Mouse (Mus musculus) heart, embryonic 13.5 days (tissue): ENCODE results near the gene Nradd. TPM values are rescaled to one million over a fixed set of nuclear protein-coding genes. Genes with fewer than 3 reads are reported as not detected.

ENCODE experiments used
- ATAC-seq: fragments of 200-750 bp; cut with Nextera tagmentation; 2 replicates; pipeline ENCODE4 v1.8.0; 2017; ENCODE audit warnings: moderate TSS enrichment; ENCODE audit not compliant: insufficient number of reproducible peaks, low FRiP score, low TSS enrichment; ENCODE audit errors: extremely low read depth
- H3K27ac ChIP-seq: fragments of 300-500 bp; sonication (generic); replicated peaks from 2 replicates; pipeline ENCODE4 v1.5.1; 2015; ENCODE audit warnings: moderate library complexity, mild to moderate bottlenecking, inconsistent platforms
- H3K27me3 ChIP-seq: fragments of 300-500 bp; sonication (generic); replicated peaks from 2 replicates; pipeline ENCODE4 v1.6.1; 2015; ENCODE audit warnings: mild to moderate bottlenecking, inconsistent platforms
- H3K36me3 ChIP-seq: fragments of 300-500 bp; sonication (generic); 2 replicates; pipeline ENCODE4 v1.6.1; 2015; ENCODE audit warnings: mild to moderate bottlenecking, inconsistent platforms
- H3K4me1 ChIP-seq: fragments of 300-500 bp; sonication (generic); 2 replicates; pipeline ENCODE4 v1.6.1; 2015; ENCODE audit warnings: inconsistent platforms
- H3K4me2 ChIP-seq: fragments of 300-500 bp; sonication (generic); 2 replicates; pipeline ENCODE4 v1.6.1; 2015; ENCODE audit warnings: inconsistent platforms, mild to moderate bottlenecking, moderate library complexity
- H3K4me3 ChIP-seq: fragments of 300-500 bp; sonication (generic); 2 replicates; pipeline ENCODE4 v1.5.1; 2015; ENCODE audit warnings: moderate library complexity, mild to moderate bottlenecking, inconsistent platforms
- H3K9ac ChIP-seq: fragments of 300-500 bp; sonication (generic); 2 replicates; pipeline ENCODE4 v1.6.1; 2015; ENCODE audit warnings: inconsistent platforms, mild to moderate bottlenecking, moderate library complexity
- H3K9me3 ChIP-seq: fragments of 300-500 bp; sonication (generic); 2 replicates; pipeline ENCODE4 v1.6.1; 2016; ENCODE audit warnings: inconsistent platforms
- WGBS: fragments of 180-500 bp; shearing (Covaris S2); methylation state at CpG from one replicate; pipeline ENCODE4 v1.1.7; 2015; ENCODE audit warnings: mixed read lengths; 5-methylcytosine and 5-hydroxymethylcytosine counted together
- polyA plus RNA-seq: library from polyadenylated mRNA; unstranded; fragments of >200 nt; fragmentation: Nextera tagmentation; extraction: Ambion mirVana; gene quantifications from 2 replicates; pipeline ENCODE4 v1.2.1, GENCODE M21; 2015

The Nradd gene
- polyA plus RNA-seq, 1 experiment from 2014 or later, result 23.4 TPM

DNA sequence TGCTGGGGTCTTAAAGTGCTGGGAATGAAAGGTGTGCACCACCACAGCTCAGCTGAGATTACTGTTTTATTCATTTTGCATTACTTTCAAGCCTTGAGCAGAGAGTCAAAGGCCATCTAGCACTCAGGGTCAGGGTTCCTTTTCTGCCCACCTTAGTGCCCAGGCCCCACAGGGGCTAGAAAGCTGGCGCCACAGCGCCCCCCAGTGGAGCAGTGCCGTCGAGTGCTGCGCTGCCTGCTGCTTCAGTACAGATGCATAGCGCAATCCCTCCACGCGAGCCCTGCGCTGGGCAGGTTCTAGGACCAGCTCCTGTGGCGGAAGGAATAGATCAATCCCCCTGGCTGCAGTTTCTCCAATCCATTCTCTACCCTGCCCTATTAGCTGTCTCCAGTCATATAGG is 6.9 kb upstream of the Nradd start:
- ATAC-seq, result no peak
- Histone ChIP-seq H3K27ac (no peak overlapping the region), H3K36me3 (peaks cover 19% of the 10 kb centered on the region), H3K27me3 (peaks cover 58% of the 10 kb centered on the region), H3K4me3 (peak overlapping the region; percentile 40), H3K9ac (peak overlapping the region; percentile 58; the same call in 1 of the 2 replicates), H3K4me2 (peak overlapping the region; percentile 68), H3K9me3 (no peaks in the 10 kb centered on the region), H3K4me1 (peaks cover 10% of the 10 kb centered on the region)
- 18% methylated on average over 10 of the region's 10 CpGs for WGBS

DNA sequence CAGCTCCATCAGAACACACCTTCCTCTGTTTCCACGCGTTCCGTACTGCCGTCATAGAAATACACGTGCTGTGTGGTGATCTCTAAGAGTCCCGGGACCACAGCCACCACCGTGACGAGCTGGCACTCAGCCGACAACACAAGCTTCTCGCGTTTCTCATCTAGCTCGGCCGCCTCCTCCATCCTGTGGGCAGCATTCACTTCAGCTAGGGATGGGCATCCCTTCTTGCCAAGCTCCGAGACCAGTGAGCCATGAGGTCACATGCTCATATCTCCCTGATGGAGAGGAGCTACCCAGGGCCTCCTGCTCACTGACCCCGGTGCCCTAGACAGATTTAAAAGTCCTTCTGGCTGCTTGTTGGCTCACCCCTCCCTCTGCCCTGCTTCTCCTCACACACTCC is 5.9 kb upstream of the Nradd start:
- Histone ChIP-seq H3K27me3 (peaks cover 48% of the 10 kb centered on the region), H3K9me3 (no peaks in the 10 kb centered on the region), H3K4me1 (peaks cover 14% of the 10 kb centered on the region), H3K27ac (no peak overlapping the region), H3K9ac (no peak overlapping the region), H3K4me3 (no peak overlapping the region), H3K36me3 (peaks cover 19% of the 10 kb centered on the region), H3K4me2 (no peak overlapping the region)
- ATAC-seq, result no peak
- WGBS, result 81% methylated on average over 15 of the region's 15 CpGs

DNA sequence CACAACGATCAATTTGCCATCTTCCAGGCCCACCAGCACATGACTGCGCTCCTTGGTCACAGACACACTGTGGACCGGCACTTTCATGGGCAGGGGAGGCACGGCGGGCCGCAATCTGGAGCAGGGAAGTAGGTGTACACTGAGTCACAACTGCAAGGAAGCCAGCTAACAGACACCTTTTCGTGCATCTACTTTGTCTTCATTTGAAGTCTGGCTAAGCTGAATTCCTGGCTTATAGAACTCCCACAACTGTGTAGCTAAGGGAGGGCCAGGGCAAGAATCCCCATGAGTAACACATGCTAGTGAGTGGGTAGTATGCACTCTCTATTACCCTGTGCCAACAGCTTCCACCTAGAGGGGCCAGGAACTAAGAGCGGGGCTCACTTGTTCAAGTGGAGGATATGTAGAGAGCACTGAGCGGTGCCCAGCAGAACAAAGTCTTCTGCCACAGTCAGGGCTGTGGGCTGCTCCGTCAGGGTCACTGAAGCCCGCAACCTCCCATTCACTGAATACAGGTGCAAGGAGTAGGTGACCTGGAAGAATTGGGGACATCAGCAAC is 1.2 kb upstream of the Nradd start:
- peak overlapping the region; percentile 56 for H3K27ac ChIP-seq
- no peak for ATAC-seq
- H3K9me3 ChIP-seq, result no peaks in the 10 kb centered on the region
- 72% methylated on average over 11 of the region's 11 CpGs for WGBS
- peaks cover 17% of the 10 kb centered on the region for H3K4me1 ChIP-seq
- peak overlapping the region; percentile 99 for H3K4me2 ChIP-seq
- peaks cover 36% of the 10 kb centered on the region for H3K36me3 ChIP-seq
- H3K4me3 ChIP-seq, result peak overlapping the region; percentile 70
- peak overlapping the region; percentile 87 for H3K9ac ChIP-seq
- peaks cover 3% of the 10 kb centered on the region for H3K27me3 ChIP-seq

DNA sequence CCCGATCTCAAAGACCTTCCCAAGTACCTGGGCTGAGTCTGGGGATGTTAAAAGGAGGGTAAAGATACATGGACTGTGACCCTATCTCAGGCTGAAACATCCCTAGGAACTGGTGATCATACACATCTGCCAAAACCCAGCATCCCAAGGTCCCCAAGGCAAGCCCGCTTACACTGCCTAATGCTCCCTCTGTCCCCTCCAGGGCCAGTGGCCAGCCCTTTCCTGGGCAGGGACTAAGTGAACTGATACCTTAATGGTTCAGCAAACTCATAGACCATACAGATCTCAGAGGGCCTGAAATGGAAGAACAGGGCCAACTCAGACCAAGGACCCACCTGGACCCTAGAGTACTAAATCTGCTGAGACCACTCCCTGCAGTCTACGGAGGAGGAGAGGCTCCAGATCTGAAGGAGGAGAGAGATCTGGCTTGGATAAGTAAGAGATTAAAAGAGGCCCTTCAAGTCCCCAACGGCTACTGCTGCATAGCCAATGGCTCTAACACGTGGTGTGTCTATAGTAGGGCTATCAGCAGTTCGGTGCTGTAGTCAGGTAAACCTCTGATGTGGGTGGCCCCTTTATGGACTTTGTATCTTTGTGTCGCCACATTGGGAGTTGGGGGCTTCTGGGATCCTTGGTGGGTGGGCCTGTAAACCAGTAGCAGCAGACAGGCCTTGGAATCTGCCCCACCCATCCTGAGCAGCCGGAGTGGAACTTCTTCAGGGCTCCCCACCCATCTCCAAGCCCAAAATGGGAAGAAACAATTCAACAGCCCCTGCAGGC is 646 bp downstream of the Nradd start:
- Histone ChIP-seq H3K4me2 (peak overlapping the region; percentile 99), H3K4me3 (peak overlapping the region; percentile 70), H3K4me1 (peaks cover 17% of the 10 kb centered on the region), H3K27ac (peak overlapping the region; percentile 91), H3K9ac (peak overlapping the region; percentile 87), H3K27me3 (no peaks in the 10 kb centered on the region), H3K9me3 (no peaks in the 10 kb centered on the region), H3K36me3 (peaks cover 51% of the 10 kb centered on the region)
- ATAC-seq, result no peak
- WGBS, result 40% methylated on average over 8 of the region's 8 CpGs

DNA sequence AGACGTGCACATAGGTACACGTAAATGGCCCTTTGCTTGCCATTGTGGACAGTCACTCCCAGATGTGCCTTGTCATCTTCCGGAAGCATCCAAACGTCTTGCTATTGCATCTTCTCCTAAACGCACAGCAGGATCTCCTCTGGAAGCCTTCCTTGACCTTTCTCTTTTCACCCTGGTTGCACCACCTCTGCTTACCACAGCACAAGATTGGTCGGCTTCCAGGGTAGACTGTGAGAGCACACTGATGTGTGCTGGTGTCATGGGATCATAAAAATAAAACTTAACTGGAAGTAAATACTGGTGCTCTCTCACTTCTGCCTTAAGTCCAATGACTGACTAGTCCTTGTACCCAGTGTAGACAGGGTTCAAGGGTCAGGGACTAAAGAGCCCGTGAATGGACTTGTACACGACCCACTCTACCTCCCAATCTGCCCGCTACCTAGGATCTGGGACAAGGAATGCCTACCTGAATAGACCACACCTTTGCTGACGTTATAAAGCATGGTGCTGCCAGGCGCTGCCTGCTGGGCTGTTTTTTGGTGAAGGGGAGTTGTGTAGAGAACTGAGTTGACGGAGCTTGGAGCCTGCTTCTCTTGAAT is 1.5 kb downstream of the Nradd start:
- Histone ChIP-seq H3K4me1 (peaks cover 17% of the 10 kb centered on the region), H3K9ac (no peak overlapping the region), H3K9me3 (no peaks in the 10 kb centered on the region), H3K4me3 (no peak overlapping the region), H3K4me2 (no peak overlapping the region), H3K27ac (no peak overlapping the region), H3K27me3 (no peaks in the 10 kb centered on the region), H3K36me3 (peaks cover 58% of the 10 kb centered on the region)
- 80% methylated on average over 12 of the region's 12 CpGs for WGBS
- no peak for ATAC-seq

DNA sequence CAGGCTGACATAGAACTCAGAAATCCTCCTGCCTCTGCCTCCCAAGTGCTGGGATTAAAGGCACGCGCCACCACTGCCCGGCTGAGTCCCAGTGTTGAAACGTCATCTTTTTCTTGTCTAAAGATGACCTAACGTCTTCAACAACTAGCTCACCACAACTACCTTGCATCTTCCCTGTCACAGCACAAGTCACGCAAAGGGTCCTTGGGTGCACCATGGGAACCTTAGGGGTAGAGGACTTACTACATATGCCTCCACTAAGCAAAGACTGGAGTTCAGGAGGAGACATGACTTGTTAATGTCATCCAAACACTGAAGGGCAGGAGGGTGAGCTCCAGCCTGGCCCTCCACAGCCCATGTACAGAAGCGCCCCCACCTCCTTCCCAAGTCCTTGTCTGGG is 3.6 kb downstream of the Nradd start:
- peaks cover 64% of the 10 kb centered on the region for H3K36me3 ChIP-seq
- no peak overlapping the region for H3K4me3 ChIP-seq
- no peak overlapping the region for H3K9ac ChIP-seq
- no peaks in the 10 kb centered on the region for H3K27me3 ChIP-seq
- H3K4me1 ChIP-seq, result peaks cover 17% of the 10 kb centered on the region
- H3K27ac ChIP-seq, result no peak overlapping the region
- ATAC-seq, result no peak
- H3K4me2 ChIP-seq, result no peak overlapping the region
- WGBS, result 90% methylated on average over 7 of the region's 7 CpGs
- H3K9me3 ChIP-seq, result no peaks in the 10 kb centered on the region

DNA sequence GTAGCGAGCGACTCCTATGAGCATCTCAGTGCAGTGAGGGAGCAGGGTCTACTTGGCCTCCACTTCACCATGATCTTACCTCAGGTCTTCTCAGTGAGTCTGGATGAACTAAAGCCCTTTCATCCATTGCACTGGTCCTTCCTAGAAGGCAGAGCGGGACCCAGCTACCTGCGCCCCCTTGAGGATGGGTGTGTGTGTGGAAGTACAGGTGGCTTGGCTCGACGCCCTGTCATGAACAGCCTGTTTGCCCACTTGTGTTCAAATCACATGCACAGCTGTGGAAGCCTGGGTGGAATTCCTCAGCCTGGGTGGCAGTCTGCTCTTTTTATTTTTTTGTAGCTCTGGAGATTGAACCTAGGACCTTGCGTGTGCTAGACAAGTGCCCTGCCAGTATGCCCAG is 4.1 kb downstream of the Nradd start:
- peaks cover 13% of the 10 kb centered on the region for H3K4me1 ChIP-seq
- ATAC-seq, result no peak
- WGBS, result 85% methylated on average over 7 of the region's 7 CpGs
- H3K27me3 ChIP-seq, result no peaks in the 10 kb centered on the region
- H3K9me3 ChIP-seq, result no peaks in the 10 kb centered on the region
- H3K4me3 ChIP-seq, result no peak overlapping the region
- no peak overlapping the region for H3K27ac ChIP-seq
- no peak overlapping the region for H3K9ac ChIP-seq
- no peak overlapping the region for H3K4me2 ChIP-seq
- peaks cover 69% of the 10 kb centered on the region for H3K36me3 ChIP-seq

DNA sequence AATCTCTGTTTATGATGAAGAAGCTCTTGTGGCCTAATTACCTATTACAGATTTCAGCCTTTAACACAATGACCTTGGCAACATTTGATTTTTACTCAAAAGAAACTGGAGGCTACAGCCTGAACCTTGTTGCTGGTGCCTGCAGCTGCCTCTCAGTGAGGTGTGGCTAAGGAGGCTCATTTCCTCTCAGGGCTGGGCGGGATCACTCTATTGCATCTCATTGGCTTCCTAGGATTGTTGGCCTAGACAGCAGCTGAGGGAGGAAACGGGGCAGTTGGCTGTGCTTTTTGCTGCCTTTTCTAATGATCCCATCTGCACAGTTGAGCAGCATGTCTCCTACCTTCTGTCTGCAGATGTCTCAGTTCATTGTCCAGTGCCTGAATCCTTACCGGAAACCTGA is 7.2 kb downstream of the Nradd start:
- no peaks in the 10 kb centered on the region for H3K4me1 ChIP-seq
- no peak for ATAC-seq
- no peak overlapping the region for H3K9ac ChIP-seq
- H3K9me3 ChIP-seq, result no peaks in the 10 kb centered on the region
- H3K27ac ChIP-seq, result no peak overlapping the region
- H3K4me3 ChIP-seq, result no peak overlapping the region
- peaks cover 83% of the 10 kb centered on the region for H3K36me3 ChIP-seq
- H3K27me3 ChIP-seq, result no peaks in the 10 kb centered on the region
- H3K4me2 ChIP-seq, result no peak overlapping the region
- 61% methylated on average over 3 of the region's 3 CpGs for WGBS

DNA sequence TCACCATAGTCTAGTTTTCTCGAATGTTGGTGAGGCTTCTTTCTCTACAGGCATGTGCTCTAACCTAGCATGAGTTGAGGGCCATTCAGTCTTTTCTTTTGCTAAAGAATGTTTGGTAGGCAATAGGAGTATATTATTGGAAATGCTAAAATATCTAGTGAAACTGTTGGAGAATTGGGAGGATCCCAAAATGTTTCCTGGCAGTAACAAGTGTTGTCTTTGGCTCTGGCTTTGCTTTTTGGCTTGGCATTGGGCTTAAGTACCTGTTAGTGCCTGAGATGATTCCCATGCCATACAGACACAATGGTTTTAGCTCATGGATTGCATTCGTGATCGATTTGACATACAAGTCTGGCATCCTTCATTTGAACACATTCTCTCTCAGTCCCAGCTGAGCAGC is 12.8 kb downstream of the Nradd start:
- Histone ChIP-seq H3K36me3 (peaks cover 82% of the 10 kb centered on the region), H3K4me3 (no peak overlapping the region), H3K27ac (no peak overlapping the region), H3K4me1 (no peaks in the 10 kb centered on the region), H3K9me3 (no peaks in the 10 kb centered on the region), H3K4me2 (no peak overlapping the region), H3K9ac (no peak overlapping the region), H3K27me3 (no peaks in the 10 kb centered on the region)
- WGBS, result 88% methylated on average over 3 of the region's 3 CpGs
- no peak for ATAC-seq

DNA sequence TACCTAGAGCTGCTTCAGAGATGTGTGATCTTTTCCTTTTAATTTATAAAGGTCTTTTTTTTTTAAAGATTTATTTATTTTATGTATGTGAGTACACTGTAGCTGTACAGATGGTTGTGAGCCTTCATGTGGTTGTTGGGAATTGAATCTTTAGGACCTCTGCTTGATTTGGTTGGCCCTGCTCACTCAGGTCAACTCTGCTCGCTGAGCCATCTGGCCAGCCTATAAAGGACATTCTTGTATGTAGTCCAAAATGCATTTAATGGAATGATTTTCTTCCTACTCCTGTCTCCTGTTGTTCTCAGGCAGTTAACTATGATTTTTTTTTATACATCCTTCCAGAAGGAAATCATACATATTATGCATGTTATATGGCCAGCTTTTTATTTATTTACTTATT is 40.7 kb downstream of the Nradd start:
- Histone ChIP-seq H3K9ac (no peak overlapping the region), H3K9me3 (no peaks in the 10 kb centered on the region), H3K27ac (no peak overlapping the region), H3K36me3 (peaks cover 48% of the 10 kb centered on the region), H3K4me1 (peaks cover 5% of the 10 kb centered on the region), H3K4me2 (no peak overlapping the region), H3K4me3 (no peak overlapping the region), H3K27me3 (no peaks in the 10 kb centered on the region)
- no peak for ATAC-seq
- WGBS, result 91% methylated on average over 1 of the region's 1 CpGs

DNA sequence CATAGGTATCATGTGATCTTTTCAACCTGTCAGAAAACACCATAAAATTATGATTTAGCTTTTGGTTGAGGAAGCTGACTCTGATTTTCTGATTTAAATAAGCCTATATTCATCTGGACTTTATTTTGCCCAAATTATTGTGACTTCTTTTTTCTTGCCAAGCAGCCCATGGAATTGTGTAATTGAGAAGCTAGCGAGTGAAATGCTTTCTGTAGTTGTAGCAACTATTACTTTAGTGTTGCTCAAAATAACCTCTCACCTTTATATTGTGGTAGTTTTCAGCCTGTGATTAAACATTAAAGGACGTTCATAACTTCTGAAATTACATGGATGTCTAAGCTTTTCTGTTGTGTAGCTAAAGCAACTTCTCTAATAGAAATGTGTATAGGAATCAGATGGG is 42.1 kb downstream of the Nradd start:
- Histone ChIP-seq H3K9ac (no peak overlapping the region), H3K36me3 (peaks cover 51% of the 10 kb centered on the region), H3K4me3 (no peak overlapping the region), H3K4me1 (peaks cover 5% of the 10 kb centered on the region), H3K27me3 (no peaks in the 10 kb centered on the region), H3K27ac (no peak overlapping the region), H3K9me3 (no peaks in the 10 kb centered on the region), H3K4me2 (no peak overlapping the region)
- WGBS, result 92% methylated on average over 2 of the region's 2 CpGs
- ATAC-seq, result no peak
